Mouse (Mus musculus) cortical plate, adult 2 months (tissue): Measurements from ENCODE around the gene Comp.

Experiments
- CTCF ChIP-seq: fragments of 200-500 bp; IDR thresholded peaks from 2 replicates; pipeline ENCODE4 v1.5.1; 2011; ENCODE audit warnings: mild to moderate bottlenecking, control low read depth, low read length; ENCODE audit not compliant: insufficient read depth; ENCODE audit errors: extremely low read depth
- POLR2A ChIP-seq: fragments of 200-500 bp; IDR thresholded peaks from 2 replicates; pipeline ENCODE4 v1.6.1; 2011; ENCODE audit warnings: mild to moderate bottlenecking, low read length, control low read depth; ENCODE audit not compliant: insufficient read depth; ENCODE audit errors: extremely low read depth

DNA sequence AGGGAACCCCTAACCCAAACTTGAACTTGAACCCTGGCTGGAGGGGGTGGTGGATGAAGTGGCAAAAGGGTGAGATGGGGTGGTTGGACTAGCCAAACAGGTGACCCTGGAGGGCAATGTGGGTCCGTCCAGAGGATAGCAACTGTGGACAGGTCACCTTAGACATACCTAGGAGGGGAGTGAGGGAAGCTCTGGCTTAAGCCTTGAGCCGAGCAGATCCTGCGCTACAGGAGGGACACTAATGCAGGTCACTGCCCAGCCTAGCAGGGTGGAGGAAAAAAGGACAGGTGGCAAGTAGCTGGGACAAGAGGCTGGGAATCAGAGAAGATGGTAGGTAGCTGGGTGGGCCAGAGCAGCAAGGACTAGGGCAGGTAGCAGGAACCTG, 21.4 kb upstream of the Comp start:
- TF ChIP-seq CTCF: no peak
- TF ChIP-seq POLR2A: no peak
